Mouse (Mus musculus) frontal cortex, adult (tissue): Measurements from ENCODE around the gene Nfxl1.
A peak's percentile ranks its signal among the peaks of the same experiment; 100 is the strongest.
"Not testable (repeated sequence)": the region's sequence is repeated elsewhere in the genome, so short reads cannot be mapped to it uniquely, and the experiment has no call there.

Experiments used
- ATAC-seq: cut with Nextera tagmentation; 2 replicates; pipeline ENCODE4 v1.9.2; 2017; ENCODE audit warnings: mild to moderate bottlenecking, moderate library complexity, mixed read lengths; ENCODE audit not compliant: low TSS enrichment

The Nfxl1 gene

GRCm38 (mm10) chr5:72559544-72560049, at the start of gene Nfxl1:
TSS of gene Nfxl1 (minus strand) at chr5:72559684.
- ATAC-seq: peak; percentile 98

GRCm38 (mm10) chr5:72603138-72603537, 43.7 kb upstream of the Nfxl1 start:
- no peak for ATAC-seq

GRCm38 (mm10) chr5:72601006-72601405, 41.5 kb upstream of the Nfxl1 start:
- ATAC-seq: 0 out of 2 replicates have a peak, but pooled peaks have one; percentile 50

GRCm38 (mm10) chr5:72587192-72587681, 27.8 kb upstream of the Nfxl1 start, which contains the start of gene Gm5868:
TSS of gene Gm5868 (minus strand) at chr5:72587551.
- no peak for ATAC-seq

GRCm38 (mm10) chr5:72586667-72587191, 27.2 kb upstream of the Nfxl1 start:
- not testable (repeated sequence) for ATAC-seq

- ATAC-seq: not testable (repeated sequence)
These were observed 26.6 kb upstream of the Nfxl1 start for GRCm38 (mm10) chr5:72586122-72586521.

GRCm38 (mm10) chr5:72580970-72581332, 21.5 kb upstream of the Nfxl1 start, which contains the start of gene Zar1:
TSS of gene Zar1 (minus strand) at chr5:72581254.
- not testable (repeated sequence) for ATAC-seq

- not testable (repeated sequence) for ATAC-seq
These were observed 20.8 kb upstream of the Nfxl1 start for GRCm38 (mm10) chr5:72580088-72580969.

GRCm38 (mm10) chr5:72579599-72579998, 20.1 kb upstream of the Nfxl1 start:
- not testable (repeated sequence) for ATAC-seq

- ATAC-seq: no peak
These were observed 6.1 kb upstream of the Nfxl1 start for GRCm38 (mm10) chr5:72565621-72566020.

GRCm38 (mm10) chr5:72563183-72563582, 3.7 kb upstream of the Nfxl1 start:
- not testable (repeated sequence) for ATAC-seq

GRCm38 (mm10) chr5:72560976-72561628, 1.6 kb upstream of the Nfxl1 start:
- no peak for ATAC-seq

GRCm38 (mm10) chr5:72558716-72559526, 563 bp downstream of the Nfxl1 start:
- ATAC-seq: peak; percentile 53

- ATAC-seq: no peak
These were observed 3.2 kb downstream of the Nfxl1 start for GRCm38 (mm10) chr5:72556245-72556644.

- ATAC-seq: no peak
These were observed 8.3 kb downstream of the Nfxl1 start for GRCm38 (mm10) chr5:72551209-72551608.

GRCm38 (mm10) chr5:72528896-72529295, 30.6 kb downstream of the Nfxl1 start:
- ATAC-seq: no peak

GRCm38 (mm10) chr5:72513808-72514207, 45.7 kb downstream of the Nfxl1 start:
- ATAC-seq: no peak

GRCm38 (mm10) chr5:72505740-72506139, 53.7 kb downstream of the Nfxl1 start:
- peak; percentile 96 for ATAC-seq

- no peak for ATAC-seq
These were observed 55.7 kb downstream of the Nfxl1 start, which contains the start of gene Corin for GRCm38 (mm10) chr5:72503531-72504523. TSS of gene Corin (minus strand) at chr5:72504473.

- ATAC-seq: no peak
These were observed 56.7 kb downstream of the Nfxl1 start for GRCm38 (mm10) chr5:72502778-72503177.
